Mouse (Mus musculus): Measurements from ENCODE around the gene Mgmt.

Gene Mgmt

GRCm38 (mm10) chr7:136908616-136909144 is 14.3 kb downstream of the Mgmt start:
- DNase-seq (ENCODE audit: low read depth in 2 of 2, low spot score in 2 of 2), result no peak

GRCm38 (mm10) chr7:136912901-136913300 is 18.5 kb downstream of the Mgmt start:
- no peak for DNase-seq (ENCODE audit: low read depth in 2 of 2, low spot score in 2 of 2)

GRCm38 (mm10) chr7:136916021-136916420 is 21.6 kb downstream of the Mgmt start:
- no peak for DNase-seq (ENCODE audit: low read depth in 2 of 2, low spot score in 2 of 2)

GRCm38 (mm10) chr7:136920976-136921755 is 26.8 kb downstream of the Mgmt start:
- DNase-seq (ENCODE audit: low read depth in 2 of 2, low spot score in 2 of 2), result no peak

- no peak for DNase-seq (ENCODE audit: low read depth in 2 of 2, low spot score in 2 of 2)
Measured at GRCm38 (mm10) chr7:136922230-136922629, 27.8 kb downstream of the Mgmt start.

- no peak for DNase-seq (ENCODE audit: low read depth in 2 of 2, low spot score in 2 of 2)
Measured at GRCm38 (mm10) chr7:136924610-136925260, 30.3 kb downstream of the Mgmt start.

GRCm38 (mm10) chr7:136926178-136926577 is 31.8 kb downstream of the Mgmt start:
- DNase-seq (ENCODE audit: low read depth in 2 of 2, low spot score in 2 of 2), result no peak

GRCm38 (mm10) chr7:136930451-136930850 is 36.0 kb downstream of the Mgmt start:
- no peak for DNase-seq (ENCODE audit: low read depth in 2 of 2, low spot score in 2 of 2)

- no peak for DNase-seq (ENCODE audit: low read depth in 2 of 2, low spot score in 2 of 2)
Measured at GRCm38 (mm10) chr7:136933367-136933766, 39.0 kb downstream of the Mgmt start.

- no peak for DNase-seq (ENCODE audit: low read depth in 2 of 2, low spot score in 2 of 2)
Measured at GRCm38 (mm10) chr7:136934336-136934735, 39.9 kb downstream of the Mgmt start.

- no peak for DNase-seq (ENCODE audit: low read depth in 2 of 2, low spot score in 2 of 2)
Measured at GRCm38 (mm10) chr7:136934784-136935183, 40.4 kb downstream of the Mgmt start.

GRCm38 (mm10) chr7:136938371-136938770 is 44.0 kb downstream of the Mgmt start:
- no peak for DNase-seq (ENCODE audit: low read depth in 2 of 2, low spot score in 2 of 2)

GRCm38 (mm10) chr7:136942414-136942813 is 48.0 kb downstream of the Mgmt start:
- no peak for DNase-seq (ENCODE audit: low read depth in 2 of 2, low spot score in 2 of 2)

- no peak for DNase-seq (ENCODE audit: low read depth in 2 of 2, low spot score in 2 of 2)
Measured at GRCm38 (mm10) chr7:136943886-136944285, 49.5 kb downstream of the Mgmt start.

- DNase-seq (ENCODE audit: low read depth in 2 of 2, low spot score in 2 of 2), result no peak
Measured at GRCm38 (mm10) chr7:136945697-136946096, 51.3 kb downstream of the Mgmt start.

- no peak for DNase-seq (ENCODE audit: low read depth in 2 of 2, low spot score in 2 of 2)
Measured at GRCm38 (mm10) chr7:136946131-136946530, 51.7 kb downstream of the Mgmt start.

GRCm38 (mm10) chr7:136948275-136948810 is 53.9 kb downstream of the Mgmt start:
- DNase-seq (ENCODE audit: low read depth in 2 of 2, low spot score in 2 of 2), result no peak

- no peak for DNase-seq (ENCODE audit: low read depth in 2 of 2, low spot score in 2 of 2)
Measured at GRCm38 (mm10) chr7:136952608-136953007, 58.2 kb downstream of the Mgmt start.

GRCm38 (mm10) chr7:136953251-136953650 is 58.8 kb downstream of the Mgmt start:
- no peak for DNase-seq (ENCODE audit: low read depth in 2 of 2, low spot score in 2 of 2)

GRCm38 (mm10) chr7:136972361-136972760 is 77.9 kb downstream of the Mgmt start:
- DNase-seq (ENCODE audit: low read depth in 2 of 2, low spot score in 2 of 2), result no peak

- DNase-seq (ENCODE audit: low read depth in 2 of 2, low spot score in 2 of 2), result no peak
Measured at GRCm38 (mm10) chr7:136975001-136975400, 80.6 kb downstream of the Mgmt start.

- DNase-seq (ENCODE audit: low read depth in 2 of 2, low spot score in 2 of 2), result no peak
Measured at GRCm38 (mm10) chr7:136997456-136997855, 103.0 kb downstream of the Mgmt start.
